ENCODE assay signal across 18 mouse cellular contexts in the genomic region with DNA sequence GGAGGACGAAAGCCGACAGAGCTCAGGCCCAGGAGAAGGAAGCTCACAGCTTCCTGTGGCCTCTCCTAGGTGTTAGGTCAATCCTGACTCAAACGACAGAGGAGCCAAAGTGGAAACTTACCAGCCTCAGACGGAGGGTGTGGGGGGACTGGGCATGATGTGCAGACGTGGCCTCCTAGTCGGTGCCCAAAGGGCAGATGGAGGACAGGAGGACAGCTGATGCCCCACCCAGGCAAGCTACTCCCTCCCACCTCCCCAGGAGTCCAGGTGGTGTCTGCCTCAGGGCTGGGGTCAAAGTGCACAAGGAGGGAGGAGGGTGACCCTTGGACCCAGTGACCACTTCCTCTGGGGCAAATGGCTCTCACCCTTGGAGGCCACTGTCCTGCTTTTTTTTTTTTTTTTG. TPM values are rescaled to one million over a fixed set of nuclear protein-coding genes. Genes with fewer than 3 reads are reported as not detected.
A peak's percentile ranks its signal among the peaks of the same experiment; 100 is the strongest.
DNase-seq lines count a peak whose midpoint lies in the region; ATAC-seq and TF ChIP-seq lines count a peak whose summit lies in the region.
"Had no signal": no experiment of that assay in that cellular context is flagged by ENCODE, and none has a peak within 500 bp of the region (broad histone marks: within the 10 kb centered on the region; RNA-seq: fewer than 3 reads in every experiment).

No protein-coding gene starts in this region.

- TF ChIP-seq POLR2A in heart, adult 2 months (IDR thresholded peaks at IDR 0.05; ENCODE audit: insufficient read depth, low read depth, low read length) = no peak

- H3K36me3 ChIP-seq in heart, adult 2 months (ENCODE audit: control insufficient read depth, insufficient read depth, low read length) = no peaks in the 10 kb centered on the region
- 0 out of 2 replicates have a peak, but pooled peaks cover 2% of the 10 kb centered on the region for H3K36me3 ChIP-seq in heart, embryonic 10.5 days
- no peaks in the 10 kb centered on the region for H3K36me3 ChIP-seq in liver, postnatal 0 days (replicated peaks; ENCODE audit: insufficient read depth, low read length)
- H3K36me3 ChIP-seq in liver, embryonic 12.5 days = no peaks in the 10 kb centered on the region
- no peaks in the 10 kb centered on the region for H3K36me3 ChIP-seq in stomach, postnatal 0 days (ENCODE audit: control insufficient read depth, insufficient read depth, low read length)
- H3K36me3 ChIP-seq: embryonic facial prominence, embryonic 15.5 days had no signal

- peak overlapping the region; percentile 82 for H3K27ac ChIP-seq in heart, adult 2 months
- no peak overlapping the region for H3K27ac ChIP-seq in heart, embryonic 10.5 days
- peak overlapping the region; percentile 51 for H3K27ac ChIP-seq in liver, postnatal 0 days (ENCODE audit: low read depth)
- H3K27ac ChIP-seq in liver, embryonic 12.5 days = no peak overlapping the region
- 0 out of 2 replicates have a peak overlapping the region, but pooled peaks have one; percentile 14 for H3K27ac ChIP-seq in stomach, postnatal 0 days (replicated peaks)
- H3K27ac ChIP-seq: embryonic facial prominence, embryonic 15.5 days had no signal

- H3K4me1 ChIP-seq in heart, adult 2 months (ENCODE audit: control insufficient read depth, insufficient read depth, low read length) = peaks cover 20% of the 10 kb centered on the region
- H3K4me1 ChIP-seq in heart, embryonic 10.5 days = peaks cover 32% of the 10 kb centered on the region
- peaks cover 26% of the 10 kb centered on the region for H3K4me1 ChIP-seq in liver, postnatal 0 days (ENCODE audit: insufficient read depth)
- H3K4me1 ChIP-seq in liver, embryonic 12.5 days = peaks cover 21% of the 10 kb centered on the region; the same call in 1 of the 2 replicates
- H3K4me1 ChIP-seq in stomach, postnatal 0 days (replicated peaks; ENCODE audit: control insufficient read depth, insufficient read depth) = no peaks in the 10 kb centered on the region

- ATAC-seq in liver, postnatal 0 days = no peak
- ATAC-seq in liver, embryonic 12.5 days = no peak
- ATAC-seq in stomach, postnatal 0 days (ENCODE audit: low FRiP score, low TSS enrichment) = peak; percentile 16
- no peak for ATAC-seq in CD4-positive, CD25-positive, alpha-beta regulatory T cell, adult 4 months
- ATAC-seq: forebrain, embryonic 16.5 days; hindbrain, embryonic 16.5 days had no signal

- peak; percentile 53; the same call in 1 of the 2 replicates for TF ChIP-seq EP300 in heart, adult 2 months (IDR thresholded peaks at IDR 0.05; ENCODE audit: insufficient read depth, low read depth, low read length)
- no peak for TF ChIP-seq EP300 in liver, postnatal 0 days (IDR thresholded peaks at IDR 0.05; ENCODE audit: low read depth)
- no peak for TF ChIP-seq EP300 in stomach, postnatal 0 days (optimal IDR thresholded peaks at IDR 0.05)

- 29% methylated on average over 6 of the region's 6 CpGs for WGBS in heart, adult 2 months
- WGBS in heart, embryonic 10.5 days = 49% methylated on average over 6 of the region's 6 CpGs
- WGBS in liver, postnatal 0 days (ENCODE audit: insufficient replicate concordance) = 38% methylated on average over 6 of the region's 6 CpGs
- 46% methylated on average over 6 of the region's 6 CpGs for WGBS in liver, embryonic 12.5 days (ENCODE audit: insufficient replicate concordance)
- 52% methylated on average over 6 of the region's 6 CpGs for WGBS in stomach, postnatal 0 days

- TF ChIP-seq CTCF in heart, adult 2 months (IDR thresholded peaks at IDR 0.05) = no peak
- no peak for TF ChIP-seq CTCF in liver, postnatal 0 days (IDR thresholded peaks at IDR 0.05; ENCODE audit: low read depth)
- no peak for TF ChIP-seq CTCF in stomach, postnatal 0 days (IDR thresholded peaks at IDR 0.05; ENCODE audit: low read depth)

- DNase-seq in heart, adult 2 months = peak; percentile 51 to 52
- DNase-seq in heart, embryonic 10.5 days (ENCODE audit: low spot score) = no peak
- peak; percentile 17 for DNase-seq in liver, postnatal 0 days
- DNase-seq in kidney, adult 8-10 months = peak; percentile 92 to 94
- no peak for DNase-seq in stomach, postnatal 0 days (ENCODE audit: low spot score)
- DNase-seq in testis, postnatal 10 days (ENCODE audit: low spot score) = no peak
- DNase-seq: cerebellum, postnatal 36 days; midbrain, embryonic 14.5 days; right cerebral cortex, postnatal 25 days had no signal

- no peaks in the 10 kb centered on the region for H3K27me3 ChIP-seq in heart, adult 2 months (ENCODE audit: control insufficient read depth, insufficient read depth, low read length)
- H3K27me3 ChIP-seq in heart, embryonic 10.5 days (ENCODE audit: insufficient read depth, poor library complexity, severe bottlenecking) = no peaks in the 10 kb centered on the region
- no peaks in the 10 kb centered on the region for H3K27me3 ChIP-seq in liver, postnatal 0 days (ENCODE audit: insufficient read depth, low read length)
- peaks cover 38% of the 10 kb centered on the region for H3K27me3 ChIP-seq in liver, embryonic 12.5 days (replicated peaks)
- H3K27me3 ChIP-seq in stomach, postnatal 0 days (ENCODE audit: control insufficient read depth, insufficient read depth, low read length) = no peaks in the 10 kb centered on the region
- H3K27me3 ChIP-seq: embryonic facial prominence, embryonic 15.5 days had no signal

- no peaks in the 10 kb centered on the region for H3K79me2 ChIP-seq in heart, adult 2 months (replicated peaks; ENCODE audit: control insufficient read depth, insufficient read depth, low read length)

- intact Hi-C loops in heart, adult 2 months (cut with DNase I) = loop anchor here (2.0 kb wide), 1 partner anchor 133 kb away; no protein-coding TSS in a partner anchor

- H3K4me3 ChIP-seq in heart, adult 2 months = no peak overlapping the region
- no peak overlapping the region for H3K4me3 ChIP-seq in heart, embryonic 10.5 days
- H3K4me3 ChIP-seq in liver, postnatal 0 days (ENCODE audit: low read depth, low read length) = no peak overlapping the region
- no peak overlapping the region for H3K4me3 ChIP-seq in liver, embryonic 12.5 days
- H3K4me3 ChIP-seq in stomach, postnatal 0 days (ENCODE audit: low read depth, low read length) = no peak overlapping the region
- H3K4me3 ChIP-seq: embryonic facial prominence, embryonic 15.5 days had no signal

- H3K9ac ChIP-seq in heart, adult 2 months (ENCODE audit: low read depth, low read length) = no peak overlapping the region
- H3K9ac ChIP-seq in liver, postnatal 0 days (replicated peaks) = no peak overlapping the region
- no peak overlapping the region for H3K9ac ChIP-seq in liver, embryonic 12.5 days
- no peak overlapping the region for H3K9ac ChIP-seq in stomach, postnatal 0 days (ENCODE audit: low read length)
- H3K9ac ChIP-seq: embryonic facial prominence, embryonic 15.5 days had no signal

- no peak overlapping the region for H3K4me2 ChIP-seq in liver, postnatal 0 days (ENCODE audit: low read depth, low read length)
- H3K4me2 ChIP-seq in liver, embryonic 12.5 days = no peak overlapping the region
- H3K4me2 ChIP-seq in stomach, postnatal 0 days (replicated peaks; ENCODE audit: low read depth) = no peak overlapping the region
- H3K4me2 ChIP-seq: embryonic facial prominence, embryonic 15.5 days had no signal

- H3K9me3 ChIP-seq in heart, embryonic 10.5 days = no peaks in the 10 kb centered on the region
- H3K9me3 ChIP-seq in liver, postnatal 0 days (ENCODE audit: low read length) = no peaks in the 10 kb centered on the region
- H3K9me3 ChIP-seq in liver, embryonic 12.5 days (replicated peaks) = no peaks in the 10 kb centered on the region
- no peaks in the 10 kb centered on the region for H3K9me3 ChIP-seq in stomach, postnatal 0 days (ENCODE audit: control insufficient read depth, low read length)
- H3K9me3 ChIP-seq: embryonic facial prominence, embryonic 15.5 days had no signal

RNA-seq across cellular contexts. Expression of a gene that starts 32.9 kb away (rescaled TPM):
- 10 to 100 TPM; 28.0 to 28.9 TPM for total RNA-seq in heart, adult 2 months (2021)
- polyA plus RNA-seq in heart, adult 2 months (2012; rRNA removed) = 10.7 and 11.5 TPM in 2 replicates
- 6.0 and 8.4 TPM in 2 replicates for polyA plus RNA-seq in heart, embryonic 10.5 days (2016; fragmentation: Nextera tagmentation; extraction: Ambion mirVana)
- 2.3 and 3.0 TPM in 2 replicates for polyA plus RNA-seq in liver, postnatal 0 days (2015; fragmentation: Nextera tagmentation; extraction: Ambion mirVana)
- polyA plus RNA-seq in liver, embryonic 12.5 days (2016; fragmentation: Nextera tagmentation; extraction: Ambion mirVana) = 9.1 and 9.2 TPM in 2 replicates
- 2.9 and 3.2 TPM in 2 replicates for polyA plus RNA-seq in stomach, postnatal 0 days (2015; fragmentation: Nextera tagmentation; extraction: Ambion mirVana)
- polyA plus RNA-seq in CD4-positive, CD25-positive, alpha-beta regulatory T cell, adult 4 months (2017; shearing (Covaris generic)) = 10 to 100 TPM; 12.1 to 18.5 TPM

RNA-seq across cellular contexts. Expression of a gene that starts 34.6 kb away (rescaled TPM):
- 100 to 1,000 TPM; 236 to 263 TPM for total RNA-seq in heart, adult 2 months (2021)
- 297 and 303 TPM in 2 replicates for polyA plus RNA-seq in heart, adult 2 months (2012; rRNA removed)
- 61.9 and 62.7 TPM in 2 replicates for polyA plus RNA-seq in heart, embryonic 10.5 days (2016; fragmentation: Nextera tagmentation; extraction: Ambion mirVana)
- 1.5 and 1.8 TPM in 2 replicates for polyA plus RNA-seq in liver, postnatal 0 days (2015; fragmentation: Nextera tagmentation; extraction: Ambion mirVana)
- 4.0 and 5.3 TPM in 2 replicates for polyA plus RNA-seq in liver, embryonic 12.5 days (2016; fragmentation: Nextera tagmentation; extraction: Ambion mirVana)
- 45.1 and 49.2 TPM in 2 replicates for polyA plus RNA-seq in stomach, postnatal 0 days (2015; fragmentation: Nextera tagmentation; extraction: Ambion mirVana)
- polyA plus RNA-seq in CD4-positive, CD25-positive, alpha-beta regulatory T cell, adult 4 months (2017; shearing (Covaris generic)) = under 1 TPM in 1 of 2 experiments, not detected in 1; 0.13 TPM

RNA-seq across cellular contexts. Expression of a gene that starts 47.1 kb away (rescaled TPM):
- 10 to 100 TPM; 16.5 to 20.2 TPM for total RNA-seq in heart, adult 2 months (2021)
- 35.5 and 36.6 TPM in 2 replicates for polyA plus RNA-seq in heart, adult 2 months (2012; rRNA removed)
- 0.96 and 2.4 TPM in 2 replicates for polyA plus RNA-seq in heart, embryonic 10.5 days (2016; fragmentation: Nextera tagmentation; extraction: Ambion mirVana)
- 17.3 and 17.8 TPM in 2 replicates for polyA plus RNA-seq in liver, postnatal 0 days (2015; fragmentation: Nextera tagmentation; extraction: Ambion mirVana)
- polyA plus RNA-seq in liver, embryonic 12.5 days (2016; fragmentation: Nextera tagmentation; extraction: Ambion mirVana) = 3.2 and 3.6 TPM in 2 replicates
- 2.2 and 2.3 TPM in 2 replicates for polyA plus RNA-seq in stomach, postnatal 0 days (2015; fragmentation: Nextera tagmentation; extraction: Ambion mirVana)
- not detected for polyA plus RNA-seq in CD4-positive, CD25-positive, alpha-beta regulatory T cell, adult 4 months (2017; shearing (Covaris generic))
- total RNA-seq: neutrophil, adult 5-6 weeks had no signal

RNA-seq across cellular contexts. Expression of a gene that starts 52.3 kb away (rescaled TPM):
- 100 to 1,000 TPM; 118 to 132 TPM for total RNA-seq in heart, adult 2 months (2021)
- 183 and 258 TPM in 2 replicates for polyA plus RNA-seq in heart, adult 2 months (2012; rRNA removed)
- 0.20 and 0.34 TPM in 2 replicates for polyA plus RNA-seq in heart, embryonic 10.5 days (2016; fragmentation: Nextera tagmentation; extraction: Ambion mirVana)
- polyA plus RNA-seq in liver, postnatal 0 days (2015; fragmentation: Nextera tagmentation; extraction: Ambion mirVana) = 0.40 and 0.76 TPM in 2 replicates
- polyA plus RNA-seq in liver, embryonic 12.5 days (2016; fragmentation: Nextera tagmentation; extraction: Ambion mirVana) = not detected in 2 replicates
- polyA plus RNA-seq in stomach, postnatal 0 days (2015; fragmentation: Nextera tagmentation; extraction: Ambion mirVana) = 1.6 and 1.8 TPM in 2 replicates
- polyA plus RNA-seq in CD4-positive, CD25-positive, alpha-beta regulatory T cell, adult 4 months (2017; shearing (Covaris generic)) = not detected
- total RNA-seq: granulocyte monocyte progenitor cell, adult 5-6 weeks had no signal
- polyA plus RNA-seq: limb, embryonic 11.5 days; stomach, embryonic 14.5 days had no signal

Comparison
In these comparisons a context has a peak if more than half of its experiments do, and no peak if none do; other contexts are left out.
1. DNase-seq: peak in heart, adult 2 months (2 of 2), liver, postnatal 0 days (single experiment) and kidney, adult 8-10 months (2 of 2); none in heart, embryonic 10.5 days (single experiment), stomach, postnatal 0 days (single experiment) and testis, postnatal 10 days (single experiment).
2. H3K27ac ChIP-seq: peak in heart, adult 2 months (single experiment), liver, postnatal 0 days (single experiment) and stomach, postnatal 0 days (single experiment); none in heart, embryonic 10.5 days (single experiment) and liver, embryonic 12.5 days (single experiment).